10 mouse cellular contexts compared by ENCODE assay signal in genomic region chr1:92680668-92681603, GRCm38 (mm10). TPM values are rescaled to one million over a fixed set of nuclear protein-coding genes. Genes with fewer than 3 reads are reported as not detected.
DNase-seq lines count a peak whose midpoint lies in the region; ATAC-seq lines count a peak whose summit lies in the region.
"Had no signal": no experiment of that assay in that cellular context is flagged by ENCODE, and none has a peak within 500 bp of the region (broad histone marks: within the 10 kb centered on the region; RNA-seq: fewer than 3 reads in every experiment).

No protein-coding gene starts in this region.

- no peaks in the 10 kb centered on the region for H3K36me3 ChIP-seq in midbrain, embryonic 14.5 days (ENCODE audit: control insufficient read depth, insufficient read depth, low read length)

- no peak overlapping the region for H3K4me3 ChIP-seq in midbrain, embryonic 14.5 days (replicated peaks; ENCODE audit: low read depth, low read length)

- peak; percentile 55 for DNase-seq in brain, adult 2 months (ENCODE audit: low read depth, low spot score)
- DNase-seq in embryo, embryonic 9.5 days (ENCODE audit: extremely low spot score), result peak; percentile 35
- peak; percentile 77 for DNase-seq in kidney, adult 11 months
- peak; percentile 41 for DNase-seq in midbrain, embryonic 14.5 days
- DNase-seq in thymus, adult 18-20 months, result no peak
- DNase-seq in lung, postnatal 10 days, result no peak
- DNase-seq in cerebellum, postnatal 36 days, result no peak
- DNase-seq: cerebellum, adult 18-20 months had no signal

- H3K27ac ChIP-seq in midbrain, embryonic 14.5 days (replicated peaks; ENCODE audit: low read depth, low read length), result no peak overlapping the region
- H3K27ac ChIP-seq: stomach, postnatal 0 days had no signal

- ATAC-seq in midbrain, embryonic 14.5 days (ENCODE audit: low FRiP score, low TSS enrichment), result no peak
- no peak for ATAC-seq in inflammation-experienced regulatory T-cells, adult 6 months

- peaks cover 9% of the 10 kb centered on the region; the same call in 1 of the 2 replicates for H3K4me1 ChIP-seq in midbrain, embryonic 14.5 days (ENCODE audit: control insufficient read depth, insufficient read depth, low read length)

- peak overlapping the region; percentile 15; the same call in 1 of the 2 replicates for H3K4me2 ChIP-seq in midbrain, embryonic 14.5 days (ENCODE audit: low read length)

- H3K9ac ChIP-seq in midbrain, embryonic 14.5 days (replicated peaks; ENCODE audit: low read length), result no peak overlapping the region

- 14% methylated on average over 16 of the region's 16 CpGs for WGBS in midbrain, embryonic 14.5 days

- H3K27me3 ChIP-seq in midbrain, embryonic 14.5 days (ENCODE audit: control insufficient read depth, insufficient read depth, low read length), result no peaks in the 10 kb centered on the region

- H3K9me3 ChIP-seq in midbrain, embryonic 14.5 days (ENCODE audit: control insufficient read depth, low read length), result no peaks in the 10 kb centered on the region

RNA-seq across cellular contexts. Expression of gene Otos, which starts 32.3 kb away (rescaled TPM):
- 0.21 and 0.46 TPM in 2 replicates for polyA plus RNA-seq in midbrain, embryonic 14.5 days (2014; fragmentation: Nextera tagmentation; extraction: Ambion mirVana)
- 1 to 10 TPM in 2 of 3 experiments, under 1 TPM in 1; 0.64 to 2.5 (median 1.7) TPM for polyA plus RNA-seq in inflammation-experienced regulatory T-cells, adult 6 months (2017; shearing (Covaris generic))

RNA-seq across cellular contexts. Expression of gene Cops9, which starts 39.2 kb away (rescaled TPM):
- polyA plus RNA-seq in midbrain, embryonic 14.5 days (2014; fragmentation: Nextera tagmentation; extraction: Ambion mirVana), result 536 and 755 TPM in 2 replicates
- 100 to 1,000 TPM; 205 to 272 (median 248) TPM for polyA plus RNA-seq in inflammation-experienced regulatory T-cells, adult 6 months (2017; shearing (Covaris generic))

Comparison
In these comparisons a context has a peak if more than half of its experiments do, and no peak if none do; other contexts are left out.
1. DNase-seq: peak in brain, adult 2 months (single experiment), embryo, embryonic 9.5 days (single experiment), kidney, adult 11 months (single experiment) and midbrain, embryonic 14.5 days (single experiment); none in thymus, adult 18-20 months (0 of 2), lung, postnatal 10 days (single experiment) and cerebellum, postnatal 36 days (0 of 2).